Mouse (Mus musculus): ENCODE measurements around the gene Olfr870.
"Not testable (repeated sequence)": the region's sequence is repeated elsewhere in the genome, so short reads cannot be mapped to it uniquely, and the experiment has no call there.

Olfr870 gene

GRCm38 (mm10) chr9:20173957-20174356 lies at the start of gene Olfr870:
TSS of gene Olfr870 (minus strand) at chr9:20174057.
- no peak for DNase-seq

GRCm38 (mm10) chr9:20211907-20212306 lies 38.0 kb upstream of the Olfr870 start, which contains the start of gene Olfr871:
TSS of gene Olfr871 (plus strand) at chr9:20212207.
- DNase-seq = no peak

GRCm38 (mm10) chr9:20211477-20211876 lies 37.6 kb upstream of the Olfr870 start:
- DNase-seq = no peak

- no peak for DNase-seq
Observed at GRCm38 (mm10) chr9:20210812-20211211, 37.0 kb upstream of the Olfr870 start.

- not testable (repeated sequence) for DNase-seq
Observed at GRCm38 (mm10) chr9:20203413-20203984, 29.6 kb upstream of the Olfr870 start.

- no peak for DNase-seq
Observed at GRCm38 (mm10) chr9:20202131-20202530, 28.3 kb upstream of the Olfr870 start.

- no peak for DNase-seq
Observed at GRCm38 (mm10) chr9:20179463-20179862, 5.6 kb upstream of the Olfr870 start.

GRCm38 (mm10) chr9:20149706-20150105 lies 24.2 kb downstream of the Olfr870 start:
- DNase-seq = no peak

- DNase-seq = no peak
Observed at GRCm38 (mm10) chr9:20128709-20129108, 45.1 kb downstream of the Olfr870 start, which contains the start of gene Olfr869. TSS of gene Olfr869 (plus strand) at chr9:20129009.
